Mouse (Mus musculus): ENCODE data around the gene Hdac1.

GRCm38 (mm10) chr4:129540012-129540411, 2.5 kb downstream of the Hdac1 start:
- TF ChIP-seq CTCF (IDR thresholded peaks at IDR 0.05; ENCODE audit: extremely low read depth, insufficient read depth, insufficient read length, insufficient replicate concordance) (peak; percentile 40; the same call in 1 of the 2 replicates), POLR2A (IDR thresholded peaks at IDR 0.05; ENCODE audit: low read depth, low read length) (no peak)
